Mouse (Mus musculus) CH12.LX (cell line): Measurements from ENCODE around the gene Ikzf1. TPM values are rescaled to one million over a fixed set of nuclear protein-coding genes. Genes with fewer than 3 reads are reported as not detected.

Source experiments
- DNase-seq: peaks from one replicate; pipeline ENCODE4 v3.0.0-alpha.2; 2013; ENCODE audit errors: extremely low read depth
- H3K27ac ChIP-seq: 2 replicates; pipeline ENCODE4 v1.5.1; 2012; ENCODE audit warnings: low read depth, mild to moderate bottlenecking, control low read depth, moderate library complexity; ENCODE audit not compliant: insufficient read depth
- H3K27me3 ChIP-seq: replicated peaks from 2 replicates; pipeline ENCODE3; 2012; ENCODE audit warnings: inconsistent platforms
- H3K36me3 ChIP-seq, 2 experiments: replicated peaks in 1 of 2; 2 replicates each; pipeline versions ENCODE3 to v1.6.1; 2012; ENCODE audit warnings: inconsistent platforms in 1 of 2, low read length in 1 of 2, mild to moderate bottlenecking in 1 of 2, mixed read lengths in 1 of 2, moderate library complexity in 1 of 2; ENCODE audit not compliant: control insufficient read depth in 1 of 2, insufficient read depth in 1 of 2
- H3K4me1 ChIP-seq, 2 experiments: 2 replicates each; pipeline ENCODE4 v1.6.1; 2012; ENCODE audit warnings: inconsistent platforms in 1 of 2, moderate library complexity in 1 of 2; ENCODE audit not compliant: insufficient read depth in 2 of 2, control insufficient read depth in 1 of 2
- H3K4me2 ChIP-seq: 2 replicates; pipeline ENCODE4 v1.6.1; 2012; ENCODE audit warnings: low read depth, mild to moderate bottlenecking, control low read depth; ENCODE audit not compliant: poor library complexity, insufficient read depth, severe bottlenecking
- H3K4me3 ChIP-seq, 3 experiments: fragments of 150-350 bp in 1 of 3; sonication (generic) in 1 of 3; replicated peaks in 1 of 3; 2 replicates each; pipeline versions ENCODE3 to v1.5.1; 2011 to 2012; ENCODE audit warnings: low read depth in 2 of 3, low read length in 2 of 3, mild to moderate bottlenecking in 2 of 3, moderate library complexity in 2 of 3, control low read depth in 1 of 3, improper control_type of control experiment in 1 of 3, inconsistent platforms in 1 of 3, mixed read lengths in 1 of 3; ENCODE audit not compliant: poor library complexity in 1 of 3
- H3K79me2 ChIP-seq: replicated peaks from 2 replicates; pipeline ENCODE4 v1.6.1; 2012; ENCODE audit warnings: mild to moderate bottlenecking, moderate library complexity; ENCODE audit not compliant: control insufficient read depth, poor library complexity, insufficient read depth, severe bottlenecking; ENCODE audit errors: extremely low read depth
- H3K9ac ChIP-seq: 2 replicates; pipeline ENCODE4 v1.6.1; 2012; ENCODE audit warnings: low read depth, mild to moderate bottlenecking, control low read depth, moderate library complexity; ENCODE audit not compliant: insufficient read depth
- H3K9me3 ChIP-seq: replicated peaks from 2 replicates; pipeline ENCODE3; 2012; ENCODE audit warnings: low read length, inconsistent platforms, mixed read lengths
- BHLHE40 ChIP-seq: IDR thresholded peaks from 2 replicates; pipeline ENCODE4 v1.6.1; 2011; ENCODE audit warnings: mild to moderate bottlenecking, low read depth, low read length, improper control_type of control experiment
- CTCF ChIP-seq, 2 experiments: IDR thresholded peaks in 1 of 2; conservative IDR thresholded peaks in 1 of 2; 2 replicates each; pipeline ENCODE4 v1.5.1; 2011 to 2012; ENCODE audit warnings: low read depth in 2 of 2, low read length in 2 of 2, improper control_type of control experiment in 1 of 2, inconsistent platforms in 1 of 2, mild to moderate bottlenecking in 1 of 2, moderate library complexity in 1 of 2
- EP300 ChIP-seq: IDR thresholded peaks from 2 replicates; pipeline ENCODE4 v1.6.1; 2011; ENCODE audit warnings: low read length, improper control_type of control experiment
- IRF4 ChIP-seq: IDR thresholded peaks from 2 replicates; pipeline ENCODE4 v1.6.1; 2014; ENCODE audit warnings: low read depth, mild to moderate bottlenecking, inconsistent platforms, low read length, improper control_type of control experiment
- JUN ChIP-seq: IDR thresholded peaks from 2 replicates; pipeline ENCODE4 v1.6.1; 2011; ENCODE audit warnings: low read depth, mild to moderate bottlenecking, low read length, improper control_type of control experiment, moderate library complexity; ENCODE audit not compliant: insufficient read depth
- JUND ChIP-seq: conservative IDR thresholded peaks from 2 replicates; pipeline ENCODE4 v1.6.1; 2011; ENCODE audit warnings: low read depth, low read length, improper control_type of control experiment
- MAFK ChIP-seq: IDR thresholded peaks from 2 replicates; pipeline ENCODE4 v1.6.1; 2011; ENCODE audit warnings: low read length, improper control_type of control experiment; ENCODE audit not compliant: insufficient replicate concordance
- MAX ChIP-seq: IDR thresholded peaks from 2 replicates; pipeline ENCODE4 v1.6.1; 2011; ENCODE audit warnings: low read length, improper control_type of control experiment
- MEF2A ChIP-seq: IDR thresholded peaks from 2 replicates; pipeline ENCODE4 v1.6.1; 2014; ENCODE audit warnings: low read depth, mild to moderate bottlenecking, inconsistent platforms, low read length, improper control_type of control experiment, borderline replicate concordance
- MYC ChIP-seq: IDR thresholded peaks from 2 replicates; pipeline ENCODE4 v1.6.1; 2011; ENCODE audit warnings: low read depth, mild to moderate bottlenecking, improper control_type of control experiment, low read length
- NELFE ChIP-seq: IDR thresholded peaks from 2 replicates; pipeline ENCODE4 v1.6.1; 2011; ENCODE audit warnings: low read depth, low read length, improper control_type of control experiment
- POLR2A ChIP-seq: IDR thresholded peaks from 2 replicates; pipeline ENCODE4 v1.6.1; 2011; ENCODE audit warnings: low read depth, mild to moderate bottlenecking, improper control_type of control experiment, low read length
- POLR2AphosphoS2 ChIP-seq: IDR thresholded peaks from 2 replicates; pipeline ENCODE4 v1.6.1; 2011; ENCODE audit warnings: low read depth, low read length, improper control_type of control experiment
- RCOR1 ChIP-seq: conservative IDR thresholded peaks from 2 replicates; pipeline ENCODE4 v1.6.1; 2012; ENCODE audit warnings: low read depth, mild to moderate bottlenecking, inconsistent platforms, low read length, improper control_type of control experiment
- SIN3A ChIP-seq: IDR thresholded peaks from 2 replicates; pipeline ENCODE4 v1.6.1; 2012; ENCODE audit warnings: low read length, improper control_type of control experiment, inconsistent platforms
- TBP ChIP-seq: conservative IDR thresholded peaks from 2 replicates; pipeline ENCODE4 v1.6.1; 2011; ENCODE audit warnings: low read depth, low read length, improper control_type of control experiment
- TCF12 ChIP-seq: IDR thresholded peaks from 2 replicates; pipeline ENCODE4 v1.6.1; 2014; ENCODE audit warnings: low read depth, mild to moderate bottlenecking, inconsistent platforms, low read length, improper control_type of control experiment
- ZC3H11A ChIP-seq: IDR thresholded peaks from 2 replicates; pipeline ENCODE4 v1.6.1; 2012; ENCODE audit warnings: low read depth, mild to moderate bottlenecking, inconsistent platforms, low read length, improper control_type of control experiment
- ZKSCAN1 ChIP-seq: IDR thresholded peaks from 2 replicates; pipeline ENCODE4 v1.6.1; 2012; ENCODE audit warnings: low read depth, inconsistent platforms, low read length, improper control_type of control experiment, borderline replicate concordance
- dilution Hi-C: fragments of 300-500 bp; cut with MboI; formaldehyde crosslinking; loops from 2 replicates; pipeline ENCODE4 v1.14.3; 2020; ENCODE audit warnings: low sequenced_read_pairs; ENCODE audit not compliant: extremely low pct_unique_long_range_greater_than_20kb, extremely low pct_ligation_motif_present
- in situ Hi-C: fragments of 300-500 bp; cut with MboI; formaldehyde crosslinking; loops from 3 replicates; pipeline ENCODE4 v1.14.3; 2019; ENCODE audit warnings: low sequenced_read_pairs, low pct_ligation_motif_present, low pct_unique_long_range_greater_than_20kb, mixed read lengths
- polyA plus RNA-seq: library from polyadenylated mRNA; unstranded; fragments of >175 nt; gene quantifications from 2 replicates; pipeline ENCODE4 v1.2.1, GENCODE M21; 2012; ENCODE audit warnings: low read depth; ENCODE audit not compliant: insufficient read length
- total RNA-seq, 2 experiments: library from RNA; depleted of rRNA; stranded (reverse); fragments of 300-350 nt in 1 of 2; fragments of >200 nt in 1 of 2; gene quantifications; 2 replicates each; pipeline ENCODE4 v1.2.3; 2012 to 2014

The Ikzf1 gene
- total and polyA plus RNA-seq, 3 experiments, result 33.1 to 68.7 (median 51.2) TPM

- TF ChIP-seq MYC, result 0 out of 2 replicates have a peak, but pooled peaks have one; percentile 43
- no peak for TF ChIP-seq ZKSCAN1
- no peak for TF ChIP-seq CTCF (conservative IDR thresholded peaks at IDR 0.05 in 1 of 2, IDR thresholded peaks at IDR 0.05 in 1 of 2; ENCODE audit: low read depth in 2 of 2, low read length in 2 of 2)
- no peak for TF ChIP-seq JUN
- TF ChIP-seq NELFE, result no peak
- no peak for TF ChIP-seq POLR2AphosphoS2
- TF ChIP-seq MAFK, result no peak
- TF ChIP-seq, all 38 proteins: peak for 8
Observed at GRCm38 (mm10) chr11:11660651-11661050, 24.2 kb upstream of the Ikzf1 start (continued).

- dilution Hi-C loops (no loop called here), in situ Hi-C loops (no loop called here)
- DNase-seq, result peak; percentile 76
- peaks cover 30 to 65% of the 10 kb centered on the region in 2 experiments for H3K4me1 ChIP-seq
- peak overlapping the region; percentile 48; the same call in 1 of the 2 replicates for H3K4me2 ChIP-seq
- H3K79me2 ChIP-seq, result no peaks in the 10 kb centered on the region
- H3K27me3 ChIP-seq, result no peaks in the 10 kb centered on the region
- H3K27ac ChIP-seq, result peak overlapping the region; percentile 91
- H3K9ac ChIP-seq, result peak overlapping the region; percentile 64
- H3K9me3 ChIP-seq, result no peaks in the 10 kb centered on the region
- TF ChIP-seq ZC3H11A (no peak), EP300 (peak; percentile 40), JUND (peak; percentile 77), SIN3A (0 out of 2 replicates have a peak, but pooled peaks have one; percentile 2), MYC (peak; percentile 69; the same call in 1 of the 2 replicates), MAX (peak; percentile 8; the same call in 1 of the 2 replicates), IRF4 (peak; percentile 3; the same call in 1 of the 2 replicates), MEF2A (peak; percentile 95), JUN (peak; percentile 74), TBP (0 out of 2 replicates have a peak, but pooled peaks have one; percentile 44), POLR2AphosphoS2 (no peak), TCF12 (no peak), BHLHE40 (peak; percentile 32; the same call in 1 of the 2 replicates), NELFE (no peak), POLR2A (peak; percentile 28; the same call in 1 of the 2 replicates), RCOR1 (no peak)
- no peak overlapping the region for H3K4me3 ChIP-seq
- no peaks in the 10 kb centered on the region for H3K36me3 ChIP-seq
Observed at GRCm38 (mm10) chr11:11667254-11667921, 17.4 kb upstream of the Ikzf1 start.
